Mouse (Mus musculus) lung, postnatal 0 days (tissue): ENCODE measurements at regions not wholly inside any gene's neighbourhood (a gene's known extent, or its start where the extent isn't known, plus 50 kb on each side); places are given as distances from the start of the nearest gene placed in this dataset.

Source experiments
- ATAC-seq: fragments of 200-750 bp; cut with Nextera tagmentation; 2 replicates; pipeline ENCODE4 v1.8.0; 2017; ENCODE audit warnings: moderate library complexity
- DNase-seq: peaks from one replicate; pipeline ENCODE4 v3.0.0-alpha.2; 2016; ENCODE audit warnings: low spot score
- H3K27ac ChIP-seq: fragments of 300-500 bp; sonication (generic); 2 replicates; pipeline ENCODE4 v1.5.1; 2014; ENCODE audit warnings: antibody characterized with exemption, mild to moderate bottlenecking, low read length, mixed read lengths
- H3K27me3 ChIP-seq: fragments of 300-500 bp; sonication (generic); replicated peaks from 2 replicates; pipeline ENCODE4 v1.6.1; 2014; ENCODE audit warnings: low read length, mixed read lengths; ENCODE audit not compliant: insufficient read depth
- H3K36me3 ChIP-seq: fragments of 300-500 bp; sonication (generic); 2 replicates; pipeline ENCODE4 v1.6.1; 2014; ENCODE audit warnings: low read length, mixed read lengths; ENCODE audit not compliant: insufficient read depth
- H3K4me1 ChIP-seq: fragments of 300-500 bp; sonication (generic); 2 replicates; pipeline ENCODE4 v1.6.1; 2014; ENCODE audit warnings: antibody characterized with exemption, low read depth, low read length, mixed read lengths; ENCODE audit not compliant: insufficient read depth
- H3K4me2 ChIP-seq: fragments of 300-500 bp; sonication (generic); replicated peaks from 2 replicates; pipeline ENCODE4 v1.6.1; 2014; ENCODE audit warnings: low read depth, mild to moderate bottlenecking, low read length, moderate library complexity, mixed read lengths
- H3K4me3 ChIP-seq: fragments of 300-500 bp; sonication (generic); 2 replicates; pipeline ENCODE4 v1.5.1; 2014; ENCODE audit warnings: low read depth, low read length
- H3K9ac ChIP-seq: fragments of 300-500 bp; sonication (generic); replicated peaks from 2 replicates; pipeline ENCODE4 v1.6.1; 2014; ENCODE audit warnings: low read depth, mild to moderate bottlenecking
- H3K9me3 ChIP-seq: fragments of 300-500 bp; sonication (generic); 2 replicates; pipeline ENCODE4 v1.6.1; 2016; ENCODE audit warnings: low read length, mixed read lengths
- CTCF ChIP-seq: IDR thresholded peaks from 2 replicates; pipeline ENCODE4 v1.5.1; 2016; ENCODE audit warnings: antibody characterized with exemption, mild to moderate bottlenecking
- EP300 ChIP-seq: IDR thresholded peaks from 2 replicates; pipeline ENCODE4 v1.6.1; 2016; ENCODE audit warnings: antibody characterized with exemption, mild to moderate bottlenecking, control low read depth
- WGBS: fragments of 180-500 bp; shearing (Covaris S2); extraction: QIAGEN DNeasy Blood & Tissue Kit; methylation state at CpG from one replicate; pipeline ENCODE4 v1.1.7; 2014; 5-methylcytosine and 5-hydroxymethylcytosine counted together

DNA sequence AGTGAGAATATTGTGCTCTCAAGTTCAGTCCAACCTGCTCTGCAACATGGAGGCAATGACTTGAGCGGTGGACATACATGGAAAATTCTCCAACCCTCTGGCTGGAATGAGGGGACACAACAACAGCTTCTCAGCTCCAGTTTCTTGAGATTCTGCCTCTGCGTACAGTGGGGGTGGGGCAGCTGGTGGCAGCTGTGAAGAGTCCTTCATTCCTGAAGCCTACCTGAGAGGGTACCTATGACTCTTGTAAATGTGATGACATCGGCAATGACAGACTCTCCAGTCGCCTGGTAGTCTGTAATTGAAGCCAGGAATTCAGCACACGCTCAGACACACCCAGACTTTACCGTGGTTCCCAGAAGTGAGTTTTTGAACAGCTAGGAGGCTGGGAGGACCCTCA, 58.5 kb upstream of the Hoxc13 start:
- 48% methylated on average over 6 of the region's 6 CpGs for WGBS
- TF ChIP-seq CTCF: no peak
- 0 out of 2 replicates have a peak, but pooled peaks have one; percentile 15 for TF ChIP-seq EP300
- H3K4me1 ChIP-seq: no peaks in the 10 kb centered on the region
- no peaks in the 10 kb centered on the region for H3K36me3 ChIP-seq
- H3K27me3 ChIP-seq: no peaks in the 10 kb centered on the region
- H3K4me3 ChIP-seq: no peak overlapping the region
- no peak overlapping the region for H3K27ac ChIP-seq
- no peak overlapping the region for H3K9ac ChIP-seq
- no peak overlapping the region for H3K4me2 ChIP-seq
- no peaks in the 10 kb centered on the region for H3K9me3 ChIP-seq
- DNase-seq: peak; percentile 63
- peak; percentile 91 for ATAC-seq

GRCm38 (mm10) chr15:102866788-102867187, 54.1 kb upstream of the Hoxc13 start:
- H3K36me3 ChIP-seq: no peaks in the 10 kb centered on the region
- H3K27me3 ChIP-seq: no peaks in the 10 kb centered on the region
- H3K4me2 ChIP-seq: no peak overlapping the region
- ATAC-seq: no peak
- 86% methylated on average over 3 of the region's 3 CpGs for WGBS
- no peaks in the 10 kb centered on the region for H3K4me1 ChIP-seq
- no peak for TF ChIP-seq EP300
- TF ChIP-seq CTCF: no peak
- no peak overlapping the region for H3K27ac ChIP-seq
- H3K9ac ChIP-seq: no peak overlapping the region
- no peak overlapping the region for H3K4me3 ChIP-seq
- DNase-seq: no peak
- no peaks in the 10 kb centered on the region for H3K9me3 ChIP-seq
